Mouse (Mus musculus) forebrain, embryonic 16.5 days (tissue): ENCODE results near the gene Spata1. TPM values are rescaled to one million over a fixed set of nuclear protein-coding genes. Genes with fewer than 3 reads are reported as not detected.
"Not testable (repeated sequence)": the region's sequence is repeated elsewhere in the genome, so short reads cannot be mapped to it uniquely, and the experiment has no call there.

Experiments used
- ATAC-seq: fragments of 200-750 bp; cut with Nextera tagmentation; 2 replicates; pipeline ENCODE4 v1.8.0; 2017; ENCODE audit warnings: mild to moderate bottlenecking, moderate library complexity
- H3K27ac ChIP-seq: fragments of 300-500 bp; sonication (generic); 2 replicates; pipeline ENCODE4 v1.5.1; 2014; ENCODE audit warnings: low read length, control low read depth
- H3K27me3 ChIP-seq: fragments of 300-500 bp; sonication (generic); replicated peaks from 2 replicates; pipeline ENCODE4 v1.6.1; 2014; ENCODE audit warnings: low read length; ENCODE audit not compliant: control insufficient read depth, insufficient read depth
- H3K36me3 ChIP-seq: fragments of 300-500 bp; sonication (generic); 2 replicates; pipeline ENCODE4 v1.6.1; 2014; ENCODE audit not compliant: control insufficient read depth, insufficient read depth
- H3K4me1 ChIP-seq: fragments of 300-500 bp; sonication (generic); replicated peaks from 2 replicates; pipeline ENCODE4 v1.6.1; 2014; ENCODE audit warnings: low read length; ENCODE audit not compliant: control insufficient read depth, insufficient read depth
- H3K4me2 ChIP-seq: fragments of 300-500 bp; sonication (generic); 2 replicates; pipeline ENCODE4 v1.6.1; 2014; ENCODE audit warnings: mild to moderate bottlenecking, low read length, control low read depth
- H3K4me3 ChIP-seq: fragments of 300-500 bp; sonication (generic); replicated peaks from 2 replicates; pipeline ENCODE4 v1.5.1; 2014; ENCODE audit warnings: mild to moderate bottlenecking, low read length, control low read depth
- H3K9ac ChIP-seq: fragments of 300-500 bp; sonication (generic); replicated peaks from 2 replicates; pipeline ENCODE4 v1.6.1; 2014; ENCODE audit warnings: low read depth, low read length, control low read depth
- H3K9me3 ChIP-seq: fragments of 300-500 bp; sonication (generic); 2 replicates; pipeline ENCODE4 v1.6.1; 2016; ENCODE audit warnings: low read length; ENCODE audit not compliant: control insufficient read depth
- WGBS: fragments of 180-500 bp; shearing (Covaris S2); extraction: QIAGEN DNeasy Blood & Tissue Kit; methylation state at CpG from one replicate; pipeline ENCODE4 v1.1.7; 2014; 5-methylcytosine and 5-hydroxymethylcytosine counted together
- polyA plus RNA-seq: library from polyadenylated mRNA; unstranded; fragments of >200 nt; fragmentation: Nextera tagmentation; extraction: Ambion mirVana; gene quantifications from 2 replicates; pipeline ENCODE4 v1.2.1, GENCODE M21; 2015

Gene Spata1
- polyA plus RNA-seq, 1 experiment from 2014 or later: 7.4 TPM

GRCm38 (mm10) chr3:146434686-146435085 lies 64.9 kb downstream of the Spata1 start:
- Histone ChIP-seq H3K9ac (no peak overlapping the region), H3K4me2 (no peak overlapping the region), H3K4me3 (no peak overlapping the region), H3K9me3 (no peaks in the 10 kb centered on the region), H3K27me3 (no peaks in the 10 kb centered on the region), H3K4me1 (no peaks in the 10 kb centered on the region), H3K36me3 (peaks cover 21% of the 10 kb centered on the region), H3K27ac (no peak overlapping the region)
- WGBS: 92% methylated on average over 8 of the region's 8 CpGs
- ATAC-seq: no peak

GRCm38 (mm10) chr3:146433681-146434350 lies 65.7 kb downstream of the Spata1 start:
- no peaks in the 10 kb centered on the region for H3K9me3 ChIP-seq
- no peak overlapping the region for H3K4me3 ChIP-seq
- no peaks in the 10 kb centered on the region for H3K4me1 ChIP-seq
- ATAC-seq: no peak
- H3K9ac ChIP-seq: no peak overlapping the region
- no peaks in the 10 kb centered on the region for H3K27me3 ChIP-seq
- H3K4me2 ChIP-seq: no peak overlapping the region
- WGBS: 85% methylated on average over 14 of the region's 14 CpGs
- H3K36me3 ChIP-seq: peaks cover 24% of the 10 kb centered on the region
- no peak overlapping the region for H3K27ac ChIP-seq

- 89% methylated on average over 11 of the region's 11 CpGs for WGBS
- H3K9ac ChIP-seq, H3K4me3 ChIP-seq, H3K9me3 ChIP-seq, ATAC-seq, H3K4me1 ChIP-seq, H3K4me2 ChIP-seq, H3K27me3 ChIP-seq, H3K27ac ChIP-seq: not testable (repeated sequence)
- peaks cover 27% of the 10 kb centered on the region for H3K36me3 ChIP-seq
These were observed 66.5 kb downstream of the Spata1 start for GRCm38 (mm10) chr3:146433063-146433462.

GRCm38 (mm10) chr3:146426489-146426888 lies 73.1 kb downstream of the Spata1 start:
- Histone ChIP-seq H3K36me3 (peaks cover 11% of the 10 kb centered on the region), H3K4me1 (peaks cover 3% of the 10 kb centered on the region), H3K9ac (no peak overlapping the region), H3K27me3 (no peaks in the 10 kb centered on the region), H3K4me2 (no peak overlapping the region), H3K9me3 (no peaks in the 10 kb centered on the region), H3K27ac (no peak overlapping the region), H3K4me3 (no peak overlapping the region)
- ATAC-seq: peak; percentile 64
- WGBS: 71% methylated on average over 8 of the region's 8 CpGs

- peaks cover 11% of the 10 kb centered on the region for H3K36me3 ChIP-seq
- peaks cover 3% of the 10 kb centered on the region for H3K4me1 ChIP-seq
- no peak for ATAC-seq
- 59% methylated on average over 7 of the region's 7 CpGs for WGBS
- H3K4me2 ChIP-seq: no peak overlapping the region
- H3K27me3 ChIP-seq: no peaks in the 10 kb centered on the region
- H3K9me3 ChIP-seq: no peaks in the 10 kb centered on the region
- no peak overlapping the region for H3K27ac ChIP-seq
- H3K9ac ChIP-seq: no peak overlapping the region
- H3K4me3 ChIP-seq: no peak overlapping the region
These were observed 73.7 kb downstream of the Spata1 start for GRCm38 (mm10) chr3:146425902-146426301.

GRCm38 (mm10) chr3:146424306-146424900 lies 75.2 kb downstream of the Spata1 start:
- Histone ChIP-seq H3K27me3 (no peaks in the 10 kb centered on the region), H3K27ac (no peak overlapping the region), H3K36me3 (peaks cover 11% of the 10 kb centered on the region), H3K4me2 (no peak overlapping the region), H3K9ac (no peak overlapping the region), H3K4me3 (no peak overlapping the region), H3K4me1 (peaks cover 6% of the 10 kb centered on the region), H3K9me3 (no peaks in the 10 kb centered on the region)
- 43% methylated on average over 7 of the region's 7 CpGs for WGBS
- no peak for ATAC-seq

- Histone ChIP-seq H3K27me3 (no peaks in the 10 kb centered on the region), H3K4me2 (no peak overlapping the region), H3K9me3 (no peaks in the 10 kb centered on the region), H3K4me3 (no peak overlapping the region), H3K27ac (no peak overlapping the region), H3K36me3 (peaks cover 8% of the 10 kb centered on the region), H3K9ac (no peak overlapping the region), H3K4me1 (peaks cover 6% of the 10 kb centered on the region)
- 87% methylated on average over 7 of the region's 7 CpGs for WGBS
- no peak for ATAC-seq
These were observed 75.8 kb downstream of the Spata1 start for GRCm38 (mm10) chr3:146423710-146424109.

GRCm38 (mm10) chr3:146421787-146422186 lies 77.8 kb downstream of the Spata1 start:
- Histone ChIP-seq H3K36me3 (peaks cover 3% of the 10 kb centered on the region), H3K4me2 (no peak overlapping the region), H3K4me3 (no peak overlapping the region), H3K4me1 (peaks cover 6% of the 10 kb centered on the region), H3K9me3 (no peaks in the 10 kb centered on the region), H3K9ac (no peak overlapping the region), H3K27ac (no peak overlapping the region), H3K27me3 (no peaks in the 10 kb centered on the region)
- ATAC-seq: no peak
- WGBS: 75% methylated on average over 8 of the region's 8 CpGs

GRCm38 (mm10) chr3:146419992-146420537 lies 79.5 kb downstream of the Spata1 start:
- H3K4me2 ChIP-seq: no peak overlapping the region
- H3K4me3 ChIP-seq: no peak overlapping the region
- H3K9me3 ChIP-seq: no peaks in the 10 kb centered on the region
- ATAC-seq: peak; percentile 57
- no peaks in the 10 kb centered on the region for H3K27me3 ChIP-seq
- 81% methylated on average over 15 of the region's 15 CpGs for WGBS
- peaks cover 3% of the 10 kb centered on the region for H3K36me3 ChIP-seq
- 0 out of 2 replicates have a peak, but pooled peaks cover 2% of the 10 kb centered on the region for H3K4me1 ChIP-seq
- peak overlapping the region; percentile 27; the same call in 1 of the 2 replicates for H3K27ac ChIP-seq
- no peak overlapping the region for H3K9ac ChIP-seq
